Mouse (Mus musculus): ENCODE data around the gene AI464131. TPM values are rescaled to one million over a fixed set of nuclear protein-coding genes. Genes with fewer than 3 reads are reported as not detected.

Gene AI464131
- total and polyA plus RNA-seq, 3 experiments = 1.2 to 2.2 TPM; not detected in 1

DNA sequence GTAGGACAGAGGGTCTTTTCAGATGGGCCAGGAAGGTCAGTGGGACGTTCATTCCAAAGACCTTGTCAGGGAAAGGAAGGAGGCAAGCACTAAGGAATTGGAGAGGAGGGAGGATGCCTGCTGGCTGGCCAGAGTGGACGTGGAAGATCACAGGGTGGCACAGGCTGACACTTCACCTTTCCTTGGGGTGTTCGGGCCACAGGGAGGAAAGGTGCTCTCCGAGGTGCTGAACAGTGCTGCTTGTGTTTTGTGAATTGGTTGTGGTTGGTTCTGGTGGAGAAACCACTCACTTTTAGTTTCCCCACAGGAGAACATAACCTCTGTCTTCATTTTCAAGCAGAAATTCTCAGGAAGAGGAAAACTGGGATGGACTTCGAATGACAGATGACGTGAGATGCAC is 29.5 kb upstream of the AI464131 start:
- DNase-seq (ENCODE audit: low read depth, low spot score) = peak; percentile 70

DNA sequence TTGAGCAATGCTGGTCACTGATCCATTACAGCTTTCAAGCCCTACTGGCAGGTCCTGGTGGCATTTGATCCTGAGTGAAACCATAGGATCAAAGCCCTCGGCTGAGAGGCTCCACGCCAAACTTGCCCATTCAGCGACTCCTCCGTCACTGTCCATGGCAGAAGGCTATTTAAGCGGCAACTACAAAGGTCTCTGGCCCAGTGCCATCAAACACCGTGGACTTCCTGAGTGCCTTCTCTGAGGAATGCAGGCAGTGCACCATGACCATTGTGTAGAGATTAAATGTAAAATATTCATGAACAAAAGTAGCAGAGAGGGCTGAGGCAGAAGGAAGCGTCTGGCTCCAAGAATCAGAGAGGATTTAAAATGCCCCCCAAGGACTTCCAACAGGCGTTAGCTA is 25.1 kb upstream of the AI464131 start:
- Histone ChIP-seq H3K9ac (ENCODE audit: control insufficient read depth, low read depth, low read length, poor library complexity, severe bottlenecking) (no peak overlapping the region), H3K4me3 (ENCODE audit: control insufficient read depth in 1 of 2, insufficient read depth in 1 of 2, low read depth in 2 of 2, low read length in 2 of 2) (no peak overlapping the region), H3K36me3 (ENCODE audit: control insufficient read depth in 1 of 2, insufficient read depth in 2 of 2, low read length in 2 of 2) (peaks cover 0 to 2% of the 10 kb centered on the region in 2 experiments; a peak in 1 of 4 replicates), H3K4me1 (ENCODE audit: control insufficient read depth in 1 of 2, insufficient read depth in 2 of 2, low read length in 2 of 2) (peaks cover 0 to 7% of the 10 kb centered on the region in 2 experiments; a peak in 2 of 4 replicates), H3K27me3 (ENCODE audit: control insufficient read depth in 1 of 2, insufficient read depth in 2 of 2, low read length in 2 of 2) (no peaks in the 10 kb centered on the region), H3K79me2 (ENCODE audit: control insufficient read depth, insufficient read depth, low read length, poor library complexity) (no peaks in the 10 kb centered on the region), H3K9me3 (replicated peaks; ENCODE audit: insufficient read depth, low read length) (no peaks in the 10 kb centered on the region), H3K27ac (ENCODE audit: control insufficient read depth, low read depth, low read length) (no peak overlapping the region)
- TF ChIP-seq USF2 (IDR thresholded peaks at IDR 0.05; ENCODE audit: borderline replicate concordance in 1 of 2, insufficient read depth in 1 of 2, low read depth in 1 of 2, low read length in 2 of 2) (no peak), ELF1 (IDR thresholded peaks at IDR 0.05; ENCODE audit: low read depth, low read length) (no peak), TAL1 (IDR thresholded peaks at IDR 0.05; ENCODE audit: low read length) (no peak), CHD1 (IDR thresholded peaks at IDR 0.05; ENCODE audit: low read depth, low read length) (no peak), JUND (IDR thresholded peaks at IDR 0.05; ENCODE audit: low read depth, low read length) (no peak)
- no peak for DNase-seq (ENCODE audit: low read depth, low spot score)

More for the DNA sequence above, 29.5 kb upstream of the AI464131 start:
- Histone ChIP-seq H3K4me3 (ENCODE audit: control insufficient read depth in 1 of 2, insufficient read depth in 1 of 2, low read depth in 2 of 2, low read length in 2 of 2) (no peak overlapping the region), H3K4me1 (ENCODE audit: control insufficient read depth in 1 of 2, insufficient read depth in 2 of 2, low read length in 2 of 2) (no peaks in the 10 kb centered on the region; a peak in 1 of 4 replicates), H3K79me2 (ENCODE audit: control insufficient read depth, insufficient read depth, low read length, poor library complexity) (no peaks in the 10 kb centered on the region), H3K9ac (ENCODE audit: control insufficient read depth, low read depth, low read length, poor library complexity, severe bottlenecking) (no peak overlapping the region), H3K36me3 (ENCODE audit: control insufficient read depth in 1 of 2, insufficient read depth in 2 of 2, low read length in 2 of 2) (peaks cover 0 to 2% of the 10 kb centered on the region in 2 experiments; a peak in 1 of 4 replicates), H3K27me3 (ENCODE audit: control insufficient read depth in 1 of 2, insufficient read depth in 2 of 2, low read length in 2 of 2) (no peaks in the 10 kb centered on the region), H3K27ac (ENCODE audit: control insufficient read depth, low read depth, low read length) (no peak overlapping the region), H3K9me3 (replicated peaks; ENCODE audit: insufficient read depth, low read length) (no peaks in the 10 kb centered on the region)
- TF ChIP-seq SIN3A (IDR thresholded peaks at IDR 0.05; ENCODE audit: low read length) = peak; percentile 53
- TF ChIP-seq E2F4 (IDR thresholded peaks at IDR 0.05; ENCODE audit: borderline replicate concordance, low read depth, low read length) = no peak

DNA sequence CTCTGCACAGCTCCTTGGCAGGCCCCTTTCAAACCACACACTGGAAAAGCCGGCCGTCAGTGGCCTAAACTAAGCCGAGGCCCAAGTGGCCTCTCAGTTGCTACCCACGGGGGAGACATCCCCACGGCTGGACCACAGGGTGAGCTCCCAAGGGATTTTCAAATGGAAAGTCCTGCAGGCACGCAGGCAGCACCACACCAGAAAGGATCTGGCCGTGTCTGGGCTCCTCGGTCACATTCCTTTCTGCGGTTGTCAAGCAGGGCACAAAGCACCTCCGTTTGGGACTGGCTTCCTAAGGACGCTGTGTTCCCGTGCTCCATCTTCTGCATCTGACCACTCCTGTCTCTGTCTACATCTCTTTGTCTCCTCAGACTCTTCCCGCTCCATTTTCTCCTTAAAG is 24.2 kb upstream of the AI464131 start:
- Histone ChIP-seq H3K27me3 (ENCODE audit: control insufficient read depth in 1 of 2, insufficient read depth in 2 of 2, low read length in 2 of 2) (no peaks in the 10 kb centered on the region), H3K9ac (ENCODE audit: control insufficient read depth, low read depth, low read length, poor library complexity, severe bottlenecking) (no peak overlapping the region), H3K27ac (ENCODE audit: control insufficient read depth, low read depth, low read length) (no peak overlapping the region), H3K36me3 (ENCODE audit: control insufficient read depth in 1 of 2, insufficient read depth in 2 of 2, low read length in 2 of 2) (peaks cover 0 to 2% of the 10 kb centered on the region in 2 experiments; a peak in 1 of 4 replicates), H3K79me2 (ENCODE audit: control insufficient read depth, insufficient read depth, low read length, poor library complexity) (no peaks in the 10 kb centered on the region), H3K4me1 (ENCODE audit: control insufficient read depth in 1 of 2, insufficient read depth in 2 of 2, low read length in 2 of 2) (peaks cover 0 to 7% of the 10 kb centered on the region in 2 experiments; a peak in 2 of 4 replicates), H3K4me3 (ENCODE audit: control insufficient read depth in 1 of 2, insufficient read depth in 1 of 2, low read depth in 2 of 2, low read length in 2 of 2) (no peak overlapping the region), H3K9me3 (replicated peaks; ENCODE audit: insufficient read depth, low read length) (no peaks in the 10 kb centered on the region)
- DNase-seq (ENCODE audit: low read depth, low spot score) = no peak
- TF ChIP-seq KAT2A (conservative IDR thresholded peaks at IDR 0.05; ENCODE audit: low read depth, low read length) (no peak), CHD2 (IDR thresholded peaks at IDR 0.05; ENCODE audit: low read length) (no peak), JUND (IDR thresholded peaks at IDR 0.05; ENCODE audit: low read depth, low read length) (no peak), HCFC1 (IDR thresholded peaks at IDR 0.05; ENCODE audit: low read depth, low read length) (no peak), POLR2AphosphoS2 (IDR thresholded peaks at IDR 0.05; ENCODE audit: low read length) (no peak), MAFK (IDR thresholded peaks at IDR 0.05; ENCODE audit: borderline replicate concordance, low read depth, low read length) (no peak), E2F4 (IDR thresholded peaks at IDR 0.05; ENCODE audit: borderline replicate concordance, low read depth, low read length) (no peak)
